Mouse (Mus musculus) bone marrow, adult 2 months (tissue): ENCODE measurements around the gene Mobp.

ENCODE experiments used
- CTCF ChIP-seq: fragments of 200-500 bp; IDR thresholded peaks from 2 replicates; pipeline ENCODE4 v1.5.1; 2011; ENCODE audit warnings: low read length, control low read depth; ENCODE audit not compliant: control insufficient read depth, insufficient read depth
- POLR2A ChIP-seq: fragments of 200-500 bp; IDR thresholded peaks from 2 replicates; pipeline ENCODE4 v1.6.1; 2011; ENCODE audit warnings: low read depth, mild to moderate bottlenecking, control low read depth, low read length, borderline replicate concordance; ENCODE audit not compliant: control insufficient read depth

DNA sequence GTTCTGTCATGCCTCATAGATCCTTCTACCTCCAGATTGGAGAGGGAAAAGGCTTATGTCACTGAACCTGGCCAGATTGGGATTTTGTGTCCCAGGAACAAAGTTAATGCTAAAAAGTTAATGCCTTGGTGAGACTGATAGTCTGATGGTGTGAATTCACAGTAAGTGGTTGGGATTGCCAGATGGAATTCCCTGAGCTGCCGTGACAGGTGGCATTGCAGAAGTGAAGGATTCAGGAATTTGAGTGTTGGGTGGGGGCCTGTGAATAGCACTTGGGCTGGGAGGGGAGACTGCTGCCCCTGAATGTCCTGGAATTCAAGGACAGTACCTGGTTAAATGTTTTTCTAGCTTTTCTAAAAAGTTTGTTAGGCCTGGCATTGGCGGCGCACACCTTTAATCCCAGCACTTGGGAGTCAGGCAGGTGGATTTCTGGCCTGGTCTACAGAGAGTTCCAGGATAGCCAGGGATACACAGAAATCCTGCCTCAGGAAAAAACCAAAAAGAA lies 17.7 kb upstream of the Mobp start:
- TF ChIP-seq CTCF = no peak
- no peak for TF ChIP-seq POLR2A
